Comparison of ENCODE assay signal across 22 mouse cellular contexts in the genomic region with DNA sequence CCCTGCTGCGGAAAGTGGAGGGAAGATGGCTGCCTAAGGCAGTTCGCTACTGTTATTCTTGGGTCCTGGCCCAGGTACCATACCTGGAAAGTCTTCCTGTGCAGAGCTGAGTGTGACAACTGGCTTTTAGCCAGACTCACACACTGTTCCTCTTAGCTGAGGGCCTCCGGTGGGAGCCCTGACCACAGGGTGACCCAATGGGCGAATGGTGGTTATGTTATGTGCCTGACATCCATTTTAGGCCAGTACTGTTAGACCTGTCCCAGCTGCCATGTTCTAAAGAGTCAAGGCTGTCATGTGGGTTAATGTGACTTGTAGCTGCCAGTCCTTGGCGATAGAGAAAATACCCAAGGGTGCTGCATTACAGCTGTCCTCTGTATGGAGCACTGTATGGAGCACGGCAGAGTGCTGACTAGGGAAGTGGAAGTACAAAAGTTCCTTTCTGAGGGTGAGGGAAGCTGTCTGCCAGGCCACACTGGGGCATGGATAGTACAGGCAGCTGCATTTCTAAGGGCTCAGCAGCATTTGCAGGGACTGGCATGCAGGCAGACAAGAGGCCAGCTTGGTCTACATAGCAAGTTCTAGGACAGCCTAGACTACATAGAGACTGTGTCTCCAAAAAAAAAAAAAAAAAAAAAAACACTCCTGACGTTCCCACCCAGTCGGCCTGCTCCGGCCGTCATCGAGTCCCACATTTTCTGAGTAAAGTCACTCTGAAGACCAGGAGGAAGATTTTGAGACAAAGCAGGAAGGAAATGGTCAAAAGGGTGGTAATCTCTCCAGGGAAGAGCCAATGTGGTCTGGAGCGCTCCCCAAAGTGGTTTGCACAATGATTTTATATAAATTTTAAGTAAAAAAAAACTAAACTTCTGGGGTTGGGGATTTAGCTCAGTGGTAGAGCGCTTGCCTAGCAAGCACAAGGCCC. TPM values are rescaled to one million over a fixed set of nuclear protein-coding genes. Genes with fewer than 3 reads are reported as not detected.
DNase-seq lines count a peak whose midpoint lies in the region; ATAC-seq and TF ChIP-seq lines count a peak whose summit lies in the region.
"Had no signal": no experiment of that assay in that cellular context is flagged by ENCODE, and none has a peak within 500 bp of the region (broad histone marks: within the 10 kb centered on the region; RNA-seq: fewer than 3 reads in every experiment).

No protein-coding gene starts in this region.

- ATAC-seq in frontal cortex, adult (ENCODE audit: low TSS enrichment): peak; percentile 22; the same call in 1 of the 2 replicates
- peak; percentile 53; the same call in 1 of the 2 replicates for ATAC-seq in liver, embryonic 11.5 days (replicated peaks; ENCODE audit: low FRiP score)
- ATAC-seq in liver, embryonic 16.5 days (ENCODE audit: low read depth): peak; percentile 35; the same call in 1 of the 2 replicates
- no peak for ATAC-seq in forebrain, embryonic 13.5 days
- ATAC-seq in midbrain, postnatal 0 days (ENCODE audit: low FRiP score): no peak
- ATAC-seq: inflammation-experienced regulatory T-cells, adult 6 months had no signal

- H3K27me3 ChIP-seq in liver, embryonic 11.5 days (replicated peaks; ENCODE audit: control insufficient read depth, insufficient read depth, low read length): no peaks in the 10 kb centered on the region
- no peaks in the 10 kb centered on the region for H3K27me3 ChIP-seq in liver, embryonic 16.5 days (ENCODE audit: control insufficient read depth, insufficient read depth, low read depth, low read length)
- no peaks in the 10 kb centered on the region for H3K27me3 ChIP-seq in forebrain, embryonic 13.5 days
- no peaks in the 10 kb centered on the region for H3K27me3 ChIP-seq in midbrain, postnatal 0 days (ENCODE audit: insufficient read depth, low read length)
- H3K27me3 ChIP-seq: hindbrain, embryonic 12.5 days; limb, embryonic 12.5 days had no signal

- TF ChIP-seq CTCF in midbrain, postnatal 0 days (IDR thresholded peaks at IDR 0.05): no peak

- H3K9ac ChIP-seq in liver, embryonic 11.5 days (ENCODE audit: low read depth, low read length): no peak overlapping the region
- H3K9ac ChIP-seq in liver, embryonic 16.5 days (ENCODE audit: low read depth, low read length): no peak overlapping the region
- no peak overlapping the region for H3K9ac ChIP-seq in forebrain, embryonic 13.5 days
- no peak overlapping the region for H3K9ac ChIP-seq in midbrain, postnatal 0 days (replicated peaks; ENCODE audit: low read length, poor library complexity, severe bottlenecking)
- H3K9ac ChIP-seq: hindbrain, embryonic 12.5 days; limb, embryonic 12.5 days had no signal

- no peak overlapping the region for H3K4me2 ChIP-seq in liver, embryonic 11.5 days
- no peak overlapping the region for H3K4me2 ChIP-seq in liver, embryonic 16.5 days (ENCODE audit: low read depth, low read length)
- no peak overlapping the region for H3K4me2 ChIP-seq in forebrain, embryonic 13.5 days
- no peak overlapping the region for H3K4me2 ChIP-seq in midbrain, postnatal 0 days (ENCODE audit: low read depth, low read length, poor library complexity, severe bottlenecking)
- H3K4me2 ChIP-seq: hindbrain, embryonic 12.5 days; limb, embryonic 12.5 days had no signal

- H3K4me3 ChIP-seq in liver, embryonic 11.5 days (ENCODE audit: low read depth, low read length): no peak overlapping the region
- no peak overlapping the region for H3K4me3 ChIP-seq in liver, embryonic 16.5 days (ENCODE audit: low read depth, low read length)
- no peak overlapping the region for H3K4me3 ChIP-seq in forebrain, embryonic 13.5 days
- no peak overlapping the region for H3K4me3 ChIP-seq in midbrain, postnatal 0 days (ENCODE audit: low read depth, low read length)
- H3K4me3 ChIP-seq: erythroblast, embryonic 14.5 days; heart, adult 2 months; hindbrain, embryonic 12.5 days; limb, embryonic 12.5 days; midbrain, embryonic 10.5 days had no signal

- no peak for DNase-seq in frontal cortex, postnatal 36 days (ENCODE audit: low spot score in 2 of 2)
- no peak for DNase-seq in liver, embryonic 11.5 days (ENCODE audit: low spot score)
- no peak for DNase-seq in liver
- DNase-seq in gastrocnemius, postnatal 14 days: no peak
- DNase-seq in midbrain, postnatal 0 days (ENCODE audit: low spot score): no peak
- DNase-seq: adrenal gland, postnatal 10 days; cerebellum, adult 11-12 months; cerebellum, postnatal 25 days; heart, adult 2 months; lung, postnatal 10 days; right cerebral cortex, postnatal 25 days; thymus, postnatal 36 days had no signal

- H3K4me1 ChIP-seq in liver, embryonic 11.5 days (replicated peaks; ENCODE audit: control insufficient read depth, insufficient read depth, low read length): no peaks in the 10 kb centered on the region
- no peaks in the 10 kb centered on the region for H3K4me1 ChIP-seq in liver, embryonic 16.5 days (ENCODE audit: control insufficient read depth, low read depth, low read length)
- H3K4me1 ChIP-seq in forebrain, embryonic 13.5 days: no peaks in the 10 kb centered on the region
- H3K4me1 ChIP-seq in midbrain, postnatal 0 days (ENCODE audit: insufficient read depth, low read length): no peaks in the 10 kb centered on the region
- H3K4me1 ChIP-seq: hindbrain, embryonic 12.5 days; limb, embryonic 12.5 days; midbrain, embryonic 10.5 days had no signal

- no peak overlapping the region for H3K27ac ChIP-seq in liver, embryonic 11.5 days (ENCODE audit: low read depth, low read length)
- H3K27ac ChIP-seq in liver, embryonic 16.5 days (ENCODE audit: low read length): 0 out of 2 replicates have a peak overlapping the region, but pooled peaks have one; percentile 7
- no peak overlapping the region for H3K27ac ChIP-seq in forebrain, embryonic 13.5 days
- H3K27ac ChIP-seq in midbrain, postnatal 0 days (ENCODE audit: low read depth, low read length): no peak overlapping the region
- H3K27ac ChIP-seq: heart, adult 2 months; hindbrain, embryonic 12.5 days; kidney, postnatal 0 days; limb, embryonic 12.5 days; midbrain, embryonic 10.5 days had no signal

- no peaks in the 10 kb centered on the region for H3K9me3 ChIP-seq in liver, embryonic 11.5 days (ENCODE audit: control insufficient read depth, low read length)
- H3K9me3 ChIP-seq in liver, embryonic 16.5 days (replicated peaks; ENCODE audit: control insufficient read depth, low read length): no peaks in the 10 kb centered on the region
- H3K9me3 ChIP-seq in forebrain, embryonic 13.5 days (replicated peaks): no peaks in the 10 kb centered on the region
- H3K9me3 ChIP-seq in midbrain, postnatal 0 days (ENCODE audit: low read length): no peaks in the 10 kb centered on the region
- H3K9me3 ChIP-seq: hindbrain, embryonic 12.5 days; limb, embryonic 12.5 days; midbrain, embryonic 10.5 days had no signal

- intact Hi-C loops in gastrocnemius, postnatal 14 days (cut with DNase I; ENCODE audit: low total_unique reads): no loop called here

- H3K36me3 ChIP-seq in liver, embryonic 11.5 days (ENCODE audit: control insufficient read depth, insufficient read depth, low read length): peaks cover 6% of the 10 kb centered on the region; the same call in 1 of the 2 replicates
- peaks cover 6% of the 10 kb centered on the region for H3K36me3 ChIP-seq in liver, embryonic 16.5 days (ENCODE audit: control insufficient read depth, insufficient read depth)
- H3K36me3 ChIP-seq in forebrain, embryonic 13.5 days (ENCODE audit: poor library complexity, severe bottlenecking): peaks cover 52% of the 10 kb centered on the region
- H3K36me3 ChIP-seq in midbrain, postnatal 0 days (ENCODE audit: insufficient read depth, low read length): peaks cover 6% of the 10 kb centered on the region

- WGBS in liver, embryonic 11.5 days: 84% methylated on average over 12 of the region's 13 CpGs
- WGBS in liver, embryonic 16.5 days (ENCODE audit: insufficient replicate concordance): 58% methylated on average over 12 of the region's 13 CpGs
- WGBS in forebrain, embryonic 13.5 days: 92% methylated on average over 13 of the region's 13 CpGs
- 89% methylated on average over 12 of the region's 13 CpGs for WGBS in midbrain, postnatal 0 days

RNA-seq across cellular contexts. Expression of a gene that starts 23.7 kb away (rescaled TPM):
- 200 and 218 TPM in 2 replicates for polyA plus RNA-seq in liver, embryonic 11.5 days (2014; fragmentation: Nextera tagmentation; extraction: Ambion mirVana)
- polyA plus RNA-seq in liver, embryonic 16.5 days (2015; fragmentation: Nextera tagmentation; extraction: Ambion mirVana): 186 and 192 TPM in 2 replicates
- polyA plus RNA-seq in forebrain, embryonic 13.5 days (2015; fragmentation: Nextera tagmentation; extraction: Ambion mirVana): 58.1 and 61.1 TPM in 2 replicates
- 100 to 1,000 TPM in 1 of 2 experiments, 10 to 100 TPM in 1; 96.4 to 147 TPM for total RNA-seq in gastrocnemius, postnatal 14 days (2021)
- 227 and 231 TPM in 2 replicates for total RNA-seq in midbrain, postnatal 0 days (2014; rRNA removed)
- polyA plus RNA-seq in midbrain, postnatal 0 days (2015; fragmentation: Nextera tagmentation; extraction: Ambion mirVana): 142 and 147 TPM in 2 replicates

RNA-seq across cellular contexts. Expression of a gene that starts 39.6 kb away (rescaled TPM):
- polyA plus RNA-seq in liver, embryonic 11.5 days (2014; fragmentation: Nextera tagmentation; extraction: Ambion mirVana): 6.6 and 7.4 TPM in 2 replicates
- polyA plus RNA-seq in liver, embryonic 16.5 days (2015; fragmentation: Nextera tagmentation; extraction: Ambion mirVana): 3.9 and 4.3 TPM in 2 replicates
- polyA plus RNA-seq in forebrain, embryonic 13.5 days (2015; fragmentation: Nextera tagmentation; extraction: Ambion mirVana): 22.0 and 24.4 TPM in 2 replicates
- 10 to 100 TPM; 11.9 to 21.3 TPM for total RNA-seq in gastrocnemius, postnatal 14 days (2021)
- total RNA-seq in midbrain, postnatal 0 days (2014; rRNA removed): 36.4 and 39.2 TPM in 2 replicates
- 33.7 TPM in 2 replicates for polyA plus RNA-seq in midbrain, postnatal 0 days (2015; fragmentation: Nextera tagmentation; extraction: Ambion mirVana)

RNA-seq across cellular contexts. Expression of a gene that starts 39.7 kb away (rescaled TPM):
- 40.9 and 42.0 TPM in 2 replicates for polyA plus RNA-seq in liver, embryonic 11.5 days (2014; fragmentation: Nextera tagmentation; extraction: Ambion mirVana)
- 5.7 TPM in 2 replicates for polyA plus RNA-seq in liver, embryonic 16.5 days (2015; fragmentation: Nextera tagmentation; extraction: Ambion mirVana)
- polyA plus RNA-seq in forebrain, embryonic 13.5 days (2015; fragmentation: Nextera tagmentation; extraction: Ambion mirVana): 45.1 and 49.7 TPM in 2 replicates
- 10 to 100 TPM; 25.5 to 28.6 TPM for total RNA-seq in gastrocnemius, postnatal 14 days (2021)
- total RNA-seq in midbrain, postnatal 0 days (2014; rRNA removed): 91.5 and 92.7 TPM in 2 replicates
- polyA plus RNA-seq in midbrain, postnatal 0 days (2015; fragmentation: Nextera tagmentation; extraction: Ambion mirVana): 100 and 109 TPM in 2 replicates

RNA-seq across cellular contexts. Expression of a gene that starts 54.9 kb away (rescaled TPM):
- 0.10 TPM in 1 of 2 replicates, not detected in the other for polyA plus RNA-seq in liver, embryonic 11.5 days (2014; fragmentation: Nextera tagmentation; extraction: Ambion mirVana)
- not detected in 2 replicates for polyA plus RNA-seq in liver, embryonic 16.5 days (2015; fragmentation: Nextera tagmentation; extraction: Ambion mirVana)
- polyA plus RNA-seq in forebrain, embryonic 13.5 days (2015; fragmentation: Nextera tagmentation; extraction: Ambion mirVana): 0.41 and 1.0 TPM in 2 replicates
- total RNA-seq in gastrocnemius, postnatal 14 days (2021): not detected
- 17.4 and 19.6 TPM in 2 replicates for total RNA-seq in midbrain, postnatal 0 days (2014; rRNA removed)
- 8.1 and 8.5 TPM in 2 replicates for polyA plus RNA-seq in midbrain, postnatal 0 days (2015; fragmentation: Nextera tagmentation; extraction: Ambion mirVana)
- polyA plus RNA-seq: erythroblast, embryonic 14.5 days; heart, embryonic 16.5 days had no signal

Comparison
In these comparisons a context has a peak if more than half of its experiments do, and no peak if none do; other contexts are left out.
1. ATAC-seq: peak in frontal cortex, adult (single experiment), liver, embryonic 11.5 days (single experiment) and liver, embryonic 16.5 days (single experiment); none in forebrain, embryonic 13.5 days (single experiment) and midbrain, postnatal 0 days (single experiment).